Mouse (Mus musculus) heart, adult 2 months (tissue): Measurements from ENCODE around the gene Pim3. TPM values are rescaled to one million over a fixed set of nuclear protein-coding genes. Genes with fewer than 3 reads are reported as not detected.

Source experiments
- DNase-seq, 2 experiments: peaks; one replicate each; pipeline ENCODE4 v3.0.0; 2021
- H3K27ac ChIP-seq: fragments of 200-600 bp; 2 replicates; pipeline ENCODE4 v1.8.1; 2022
- H3K27me3 ChIP-seq: fragments of 200-500 bp; 2 replicates; pipeline ENCODE4 v1.6.1; 2012; ENCODE audit warnings: mild to moderate bottlenecking, low read length, inconsistent platforms, mixed read lengths; ENCODE audit not compliant: control insufficient read depth, insufficient read depth
- H3K36me3 ChIP-seq: fragments of 200-500 bp; 2 replicates; pipeline ENCODE4 v1.6.1; 2012; ENCODE audit warnings: low read length, inconsistent platforms; ENCODE audit not compliant: control insufficient read depth, insufficient read depth
- H3K4me1 ChIP-seq: fragments of 200-500 bp; 2 replicates; pipeline ENCODE4 v1.6.1; 2011; ENCODE audit warnings: low read length; ENCODE audit not compliant: control insufficient read depth, insufficient read depth
- H3K4me3 ChIP-seq: fragments of 200-600 bp; 2 replicates; pipeline ENCODE4 v1.8.1; 2022
- H3K79me2 ChIP-seq: fragments of 200-500 bp; replicated peaks from 2 replicates; pipeline ENCODE4 v1.6.1; 2012; ENCODE audit warnings: mild to moderate bottlenecking, inconsistent platforms, low read length, moderate library complexity, mixed read lengths; ENCODE audit not compliant: control insufficient read depth, insufficient read depth
- H3K9ac ChIP-seq: fragments of 200-500 bp; 2 replicates; pipeline ENCODE4 v1.6.1; 2012; ENCODE audit warnings: low read depth, mild to moderate bottlenecking, control low read depth, inconsistent platforms, low read length, mixed read lengths
- CTCF ChIP-seq: fragments of 200-600 bp; IDR thresholded peaks from 2 replicates; pipeline ENCODE4 v1.8.1; 2022; ENCODE audit warnings: antibody characterized with exemption, mild to moderate bottlenecking, moderate library complexity
- EP300 ChIP-seq: fragments of 200-500 bp; IDR thresholded peaks from 2 replicates; pipeline ENCODE4 v1.6.1; 2011; ENCODE audit warnings: low read depth, low read length, control low read depth; ENCODE audit not compliant: insufficient read depth
- POLR2A ChIP-seq: fragments of 200-500 bp; IDR thresholded peaks from 2 replicates; pipeline ENCODE4 v1.6.1; 2011; ENCODE audit warnings: mild to moderate bottlenecking, low read depth, low read length, control low read depth; ENCODE audit not compliant: insufficient read depth
- WGBS: fragments of 180-500 bp; shearing (Covaris S2); methylation state at CpG from one replicate; pipeline ENCODE4 v1.1.7; 2018; 5-methylcytosine and 5-hydroxymethylcytosine counted together
- intact Hi-C: fragments of 180-260 bp; cut with DNase I; formaldehyde crosslinking; loops from one replicate; pipeline ENCODE4 v1.15.1; 2025
- polyA plus RNA-seq: library from polyadenylated mRNA; depleted of rRNA; stranded (reverse); fragments of >200 nt; gene quantifications from 2 replicates; pipeline ENCODE4 v1.2.3, GENCODE M21; 2012; rRNA removed
- total RNA-seq, 2 experiments: library from RNA; stranded (reverse); gene quantifications; 2 replicates each; pipeline ENCODE4 v1.2.3; 2021

The Pim3 gene
- total and polyA plus RNA-seq, 3 experiments: 58.8 to 133 (median 95.3) TPM

DNA sequence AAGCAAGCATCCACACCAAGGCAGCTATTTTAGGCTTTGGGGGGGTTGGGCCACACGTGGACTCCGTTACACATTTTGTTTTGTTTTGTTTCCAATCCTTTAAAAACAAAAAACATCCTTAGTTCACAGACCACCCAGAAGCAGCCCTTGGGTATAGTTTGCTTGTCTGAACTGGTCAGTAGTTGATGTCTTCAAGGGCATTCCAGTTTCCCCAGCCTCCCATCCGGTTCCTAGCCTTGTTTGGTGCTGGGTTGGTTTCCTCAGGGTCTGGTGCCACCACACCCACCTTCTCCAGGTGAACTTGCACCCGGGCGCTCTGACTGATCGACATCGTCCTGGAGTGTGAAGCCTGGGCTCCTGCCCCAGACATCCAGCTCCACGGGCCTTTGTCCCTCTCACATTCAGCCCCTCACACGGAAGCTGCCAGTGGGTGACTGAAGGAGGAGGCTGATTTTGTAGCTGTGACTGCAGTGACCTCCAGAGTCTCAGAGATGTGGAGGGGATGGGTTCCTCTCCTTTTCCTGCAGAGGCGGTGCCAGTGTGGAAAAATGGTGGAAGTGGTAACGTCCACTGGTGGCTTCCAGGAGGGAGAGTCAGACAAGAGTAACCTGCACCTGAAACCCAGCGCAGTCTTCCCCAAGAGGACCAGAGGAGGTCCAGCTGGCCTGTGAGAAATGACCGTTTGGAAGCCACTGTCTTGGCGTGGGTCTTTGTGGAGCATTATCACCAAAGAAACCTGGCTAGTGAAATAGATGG, 42.2 kb downstream of the Pim3 start:
- no peak overlapping the region for H3K4me3 ChIP-seq
- no peaks in the 10 kb centered on the region for H3K27me3 ChIP-seq
- H3K36me3 ChIP-seq: no peaks in the 10 kb centered on the region
- WGBS: 80% methylated on average over 14 of the region's 14 CpGs
- H3K27ac ChIP-seq: no peak overlapping the region
- TF ChIP-seq POLR2A (no peak), CTCF (no peak)
- H3K79me2 ChIP-seq: no peaks in the 10 kb centered on the region
- intact Hi-C loops: no loop called here
- DNase-seq: no peak
- no peaks in the 10 kb centered on the region for H3K4me1 ChIP-seq
- H3K9ac ChIP-seq: no peak overlapping the region

GRCm38 (mm10) chr15:88906347-88906746, 44.4 kb downstream of the Pim3 start:
- Histone ChIP-seq H3K27ac (no peak overlapping the region), H3K79me2 (no peaks in the 10 kb centered on the region), H3K27me3 (no peaks in the 10 kb centered on the region), H3K4me3 (no peak overlapping the region), H3K4me1 (no peaks in the 10 kb centered on the region), H3K9ac (no peak overlapping the region), H3K36me3 (no peaks in the 10 kb centered on the region)
- no peak for TF ChIP-seq CTCF
- TF ChIP-seq POLR2A: no peak
- no peak for TF ChIP-seq EP300
- 77% methylated on average over 4 of the region's 4 CpGs for WGBS
- no peak for DNase-seq
- intact Hi-C loops: no loop called here

GRCm38 (mm10) chr15:88915046-88915445, 53.1 kb downstream of the Pim3 start:
- no peak overlapping the region for H3K9ac ChIP-seq
- TF ChIP-seq CTCF: no peak
- TF ChIP-seq EP300: no peak
- TF ChIP-seq POLR2A: no peak
- intact Hi-C loops: no loop called here

More at GRCm38 (mm10) chr15:88915046-88915445, 53.1 kb downstream of the Pim3 start:
- 95% methylated on average over 7 of the region's 7 CpGs for WGBS
- H3K27ac ChIP-seq: no peak overlapping the region
- H3K4me3 ChIP-seq: no peak overlapping the region
- no peaks in the 10 kb centered on the region for H3K36me3 ChIP-seq
- H3K27me3 ChIP-seq: no peaks in the 10 kb centered on the region
- H3K4me1 ChIP-seq: no peaks in the 10 kb centered on the region
- no peaks in the 10 kb centered on the region for H3K79me2 ChIP-seq
- no peak for DNase-seq

Other genes starting within 250 kb of the Pim3 start
- gene Brd1, start 128.0 kb upstream of the Pim3 start, total RNA-seq: 10 to 100 TPM; 28.7 to 31.0 TPM
- 7.7 and 9.1 TPM in 2 replicates for gene Brd1, start 128.0 kb upstream of the Pim3 start, polyA plus RNA-seq
- 1 to 10 TPM; 8.2 to 9.1 TPM for gene Zbed4, start 110.5 kb upstream of the Pim3 start, total RNA-seq
- 3.3 and 6.0 TPM in 2 replicates for gene Zbed4, start 110.5 kb upstream of the Pim3 start, polyA plus RNA-seq
- 1 to 10 TPM; 7.2 to 8.7 TPM for gene Alg12, start 42.9 kb upstream of the Pim3 start, total RNA-seq
- gene Alg12, start 42.9 kb upstream of the Pim3 start, polyA plus RNA-seq: 11.0 and 17.5 TPM in 2 replicates
- gene Creld2, start 42.5 kb upstream of the Pim3 start, total RNA-seq: 10 to 100 TPM; 23.6 to 24.7 TPM
- gene Creld2, start 42.5 kb upstream of the Pim3 start, polyA plus RNA-seq: 13.6 and 19.9 TPM in 2 replicates
- gene Ttll8, start 92.2 kb downstream of the Pim3 start, total RNA-seq: not detected
- 0.12 and 0.18 TPM in 2 replicates for gene Ttll8, start 92.2 kb downstream of the Pim3 start, polyA plus RNA-seq
- not detected for gene Mlc1, start 116.8 kb downstream of the Pim3 start, total RNA-seq
- not detected in 2 replicates for gene Mlc1, start 116.8 kb downstream of the Pim3 start, polyA plus RNA-seq
- 100 to 1,000 TPM in 1 of 2 experiments, 10 to 100 TPM in 1; 96.4 to 107 TPM for gene Mov10l1, start 120.7 kb downstream of the Pim3 start, total RNA-seq
- 51.7 and 85.0 TPM in 2 replicates for gene Mov10l1, start 120.7 kb downstream of the Pim3 start, polyA plus RNA-seq
- 1 to 10 TPM in 1 of 2 experiments, under 1 TPM in 1; 0.91 to 1.3 TPM for gene Panx2, start 197.5 kb downstream of the Pim3 start, total RNA-seq
- 1.3 and 2.1 TPM in 2 replicates for gene Panx2, start 197.5 kb downstream of the Pim3 start, polyA plus RNA-seq
- gene Trabd, start 212.9 kb downstream of the Pim3 start, total RNA-seq: 10 to 100 TPM; 48.8 to 51.5 TPM
- 38.3 and 47.8 TPM in 2 replicates for gene Trabd, start 212.9 kb downstream of the Pim3 start, polyA plus RNA-seq
- gene Selenoo, start 226.9 kb downstream of the Pim3 start, total RNA-seq: 10 to 100 TPM; 13.6 to 16.5 TPM
- 20.7 and 28.6 TPM in 2 replicates for gene Selenoo, start 226.9 kb downstream of the Pim3 start, polyA plus RNA-seq